Mouse (Mus musculus): ENCODE measurements around the gene St7l.
"Not testable (repeated sequence)": the region's sequence is repeated elsewhere in the genome, so short reads cannot be mapped to it uniquely, and the experiment has no call there.

St7l gene

GRCm38 (mm10) chr3:104863786-104864650, at the start of gene St7l, which contains the start of gene Capza1:
Gene St7l (plus strand): TSS chr3:104864005.
Gene Capza1 (minus strand): TSS chr3:104864505.
- peak; percentile 89 to 95 for DNase-seq (ENCODE audit: low spot score in 2 of 2)

GRCm38 (mm10) chr3:104814746-104815145, 49.1 kb upstream of the St7l start:
- no peak for DNase-seq (ENCODE audit: low spot score in 2 of 2)

GRCm38 (mm10) chr3:104815346-104815745, 48.5 kb upstream of the St7l start:
- DNase-seq (ENCODE audit: low spot score in 2 of 2), result no peak

- DNase-seq (ENCODE audit: low spot score in 2 of 2), result no peak
Observed at GRCm38 (mm10) chr3:104816130-104816529, 47.7 kb upstream of the St7l start.

- peak; percentile 59 to 86 for DNase-seq (ENCODE audit: low spot score in 2 of 2)
Observed at GRCm38 (mm10) chr3:104817481-104817990, 46.3 kb upstream of the St7l start.

- DNase-seq (ENCODE audit: low spot score in 2 of 2), result peak; percentile 69 to 85
Observed at GRCm38 (mm10) chr3:104817991-104818748, 45.6 kb upstream of the St7l start, which contains the start of gene Mov10. Gene Mov10 (minus strand): TSS chr3:104818563.

- no peak for DNase-seq (ENCODE audit: low spot score in 2 of 2)
Observed at GRCm38 (mm10) chr3:104818749-104819134, 45.1 kb upstream of the St7l start.

- no peak for DNase-seq (ENCODE audit: low spot score in 2 of 2)
Observed at GRCm38 (mm10) chr3:104820426-104820825, 43.4 kb upstream of the St7l start.

GRCm38 (mm10) chr3:104822413-104822812, 41.4 kb upstream of the St7l start:
- DNase-seq (ENCODE audit: low spot score in 2 of 2), result no peak

GRCm38 (mm10) chr3:104835797-104836196, 28.0 kb upstream of the St7l start:
- DNase-seq (ENCODE audit: low spot score in 2 of 2), result no peak

GRCm38 (mm10) chr3:104841049-104841448, 22.8 kb upstream of the St7l start:
- no peak for DNase-seq (ENCODE audit: low spot score in 2 of 2)

GRCm38 (mm10) chr3:104846601-104847000, 17.2 kb upstream of the St7l start:
- DNase-seq (ENCODE audit: low spot score in 2 of 2), result no peak

- DNase-seq (ENCODE audit: low spot score in 2 of 2), result no peak
Observed at GRCm38 (mm10) chr3:104854465-104854864, 9.3 kb upstream of the St7l start.

- DNase-seq (ENCODE audit: low spot score in 2 of 2), result no peak
Observed at GRCm38 (mm10) chr3:104854866-104855265, 8.9 kb upstream of the St7l start.

- no peak for DNase-seq (ENCODE audit: low spot score in 2 of 2)
Observed at GRCm38 (mm10) chr3:104856106-104856505, 7.7 kb upstream of the St7l start.

GRCm38 (mm10) chr3:104858560-104858959, 5.2 kb upstream of the St7l start:
- no peak for DNase-seq (ENCODE audit: low spot score in 2 of 2)

GRCm38 (mm10) chr3:104864651-104865340, 991 bp downstream of the St7l start:
- DNase-seq (ENCODE audit: low spot score in 2 of 2), result peak; percentile 81 to 93

GRCm38 (mm10) chr3:104865341-104865788, 1.6 kb downstream of the St7l start:
- DNase-seq (ENCODE audit: low spot score in 2 of 2), result peak in 1 of 2 experiments; percentile 57

GRCm38 (mm10) chr3:104866674-104867073, 2.9 kb downstream of the St7l start:
- not testable (repeated sequence) for DNase-seq (ENCODE audit: low spot score in 2 of 2)

- no peak for DNase-seq (ENCODE audit: low spot score in 2 of 2)
Observed at GRCm38 (mm10) chr3:104869611-104870010, 5.8 kb downstream of the St7l start.

GRCm38 (mm10) chr3:104888585-104888984, 24.8 kb downstream of the St7l start:
- no peak for DNase-seq (ENCODE audit: low spot score in 2 of 2)

- no peak for DNase-seq (ENCODE audit: low spot score in 2 of 2)
Observed at GRCm38 (mm10) chr3:104896141-104896540, 32.3 kb downstream of the St7l start.

Measured in spleen, postnatal 4 days (tissue).